Mouse (Mus musculus) myocyte (in vitro differentiated cells): ENCODE data around the gene Spred2. TPM values are rescaled to one million over a fixed set of nuclear protein-coding genes. Genes with fewer than 3 reads are reported as not detected.

Source experiments
- H3K27me3 ChIP-seq: one replicate; pipeline ENCODE4 v1.6.1; 2011; ENCODE audit not compliant: control insufficient read depth, insufficient read depth, insufficient read length
- H3K36me3 ChIP-seq: one replicate; pipeline ENCODE4 v1.6.1; 2011; ENCODE audit not compliant: control insufficient read depth, insufficient read depth
- H3K4me2 ChIP-seq: one replicate; pipeline ENCODE4 v1.6.1; 2011; ENCODE audit warnings: low read depth, control low read depth
- H3K4me3 ChIP-seq: one replicate; pipeline ENCODE4 v1.5.1; 2011; ENCODE audit warnings: mild to moderate bottlenecking, control low read depth, moderate library complexity
- H3K79me2 ChIP-seq: one replicate; pipeline ENCODE4 v1.6.1; 2011; ENCODE audit not compliant: control insufficient read depth, insufficient read depth
- H3ac ChIP-seq: one replicate; pipeline ENCODE4 v1.6.1; 2011; ENCODE audit not compliant: control insufficient read depth, insufficient read length
- CEBPB ChIP-seq: IDR thresholded peaks from 2 replicates; pipeline ENCODE4 v1.6.1; 2011; ENCODE audit warnings: mild to moderate bottlenecking, moderate library complexity; ENCODE audit not compliant: poor library complexity, insufficient read depth, severe bottlenecking
- E2F4 ChIP-seq: IDR thresholded peaks from one replicate; pipeline ENCODE4 v1.6.1; 2011; ENCODE audit warnings: mild to moderate bottlenecking, control low read depth, moderate library complexity; ENCODE audit not compliant: insufficient read depth
- MAX ChIP-seq: IDR thresholded peaks from one replicate; pipeline ENCODE4 v1.6.1; 2011; ENCODE audit warnings: low read depth, mild to moderate bottlenecking, control low read depth
- MYOD1 ChIP-seq, 3 experiments: IDR thresholded peaks; one replicate each; pipeline ENCODE4 v1.6.1; 2011; ENCODE audit warnings: control low read depth in 2 of 3, low read depth in 2 of 3, mild to moderate bottlenecking in 2 of 3, moderate library complexity in 1 of 3; ENCODE audit not compliant: insufficient read length in 2 of 3, control insufficient read depth in 1 of 3
- MYOG ChIP-seq, 3 experiments: IDR thresholded peaks; one replicate each; pipeline ENCODE4 v1.6.1; 2011; ENCODE audit warnings: control low read depth in 2 of 3, low read depth in 2 of 3, mild to moderate bottlenecking in 2 of 3; ENCODE audit not compliant: insufficient read length in 2 of 3, control insufficient read depth in 1 of 3, insufficient read depth in 1 of 3
- POLR2A ChIP-seq: IDR thresholded peaks from one replicate; pipeline ENCODE4 v1.6.1; 2011; ENCODE audit warnings: low read depth, mild to moderate bottlenecking, control low read depth, moderate library complexity; ENCODE audit not compliant: insufficient read length
- POLR2AphosphoS2 ChIP-seq: IDR thresholded peaks from one replicate; pipeline ENCODE4 v1.6.1; 2011; ENCODE audit warnings: low read depth, control low read depth; ENCODE audit not compliant: insufficient read length
- REST ChIP-seq: IDR thresholded peaks from one replicate; pipeline ENCODE4 v1.6.1; 2011; ENCODE audit warnings: mild to moderate bottlenecking, control low read depth, moderate library complexity; ENCODE audit not compliant: insufficient read depth, insufficient read length
- SRF ChIP-seq: IDR thresholded peaks from one replicate; pipeline ENCODE4 v1.6.1; 2011; ENCODE audit warnings: low read depth; ENCODE audit not compliant: control insufficient read depth, insufficient read length
- TCF12 ChIP-seq: IDR thresholded peaks from one replicate; pipeline ENCODE4 v1.6.1; 2011; ENCODE audit warnings: mild to moderate bottlenecking, control low read depth; ENCODE audit not compliant: poor library complexity, insufficient read depth, severe bottlenecking
- TCF3 ChIP-seq: IDR thresholded peaks from one replicate; pipeline ENCODE4 v1.6.1; 2011; ENCODE audit warnings: low read depth, control low read depth; ENCODE audit not compliant: insufficient read length
- USF1 ChIP-seq: IDR thresholded peaks from one replicate; pipeline ENCODE4 v1.6.1; 2011; ENCODE audit warnings: low read depth, mild to moderate bottlenecking, control low read depth, moderate library complexity
- polyA plus RNA-seq: library from polyadenylated mRNA; unstranded; fragments of >200 nt; fragmentation: generic; extraction: Trizol; gene quantifications from one replicate; pipeline ENCODE4 v1.2.1, GENCODE M21; 2012; ENCODE audit warnings: missing spikeins

Gene Spred2
- polyA plus RNA-seq, 1 experiment = 15.7 TPM

DNA sequence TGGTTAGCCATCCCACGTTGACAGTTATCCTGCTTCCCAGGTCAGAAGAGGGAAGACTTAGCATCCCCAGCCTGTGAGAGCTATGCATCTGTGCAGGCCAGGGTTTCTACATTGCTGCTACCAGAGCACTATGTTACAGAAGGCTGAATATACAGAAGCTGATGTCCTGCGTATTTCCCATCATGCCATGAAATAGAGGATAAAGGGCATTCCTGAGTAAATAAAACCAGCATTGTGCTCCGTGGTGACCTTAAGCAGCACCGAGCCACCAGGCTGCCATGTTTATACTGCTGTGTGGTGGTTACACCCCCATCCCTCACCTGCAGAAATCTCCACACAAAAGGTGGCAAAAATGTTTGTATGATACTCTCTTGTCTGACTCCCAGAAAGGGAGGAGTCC is 78.7 kb downstream of the Spred2 start:
- no peaks in the 10 kb centered on the region for H3K27me3 ChIP-seq
- H3K36me3 ChIP-seq = peaks cover 37% of the 10 kb centered on the region
- no peak overlapping the region for H3ac ChIP-seq
- H3K4me3 ChIP-seq = no peak overlapping the region
- TF ChIP-seq SRF (no peak), E2F4 (no peak), REST (no peak), CEBPB (no peak), POLR2AphosphoS2 (no peak), USF1 (no peak), POLR2A (no peak), MYOD1 (IDR thresholded peaks at IDR 0.05; ENCODE audit: control insufficient read depth in 1 of 3, insufficient read length in 2 of 3, low read depth in 2 of 3) (no peak), TCF3 (no peak), MYOG (IDR thresholded peaks at IDR 0.05; ENCODE audit: control insufficient read depth in 1 of 3, insufficient read depth in 1 of 3, insufficient read length in 2 of 3, low read depth in 2 of 3) (no peak), MAX (no peak), TCF12 (no peak)
- peaks cover 11% of the 10 kb centered on the region for H3K79me2 ChIP-seq
- no peak overlapping the region for H3K4me2 ChIP-seq

GRCm38 (mm10) chr11:20007701-20008100 is 83.5 kb downstream of the Spred2 start:
- H3K4me2 ChIP-seq = no peak overlapping the region
- no peak overlapping the region for H3ac ChIP-seq
- TF ChIP-seq USF1 (no peak), TCF12 (no peak), SRF (no peak), POLR2A (no peak), MAX (no peak)
- H3K4me3 ChIP-seq = no peak overlapping the region
- H3K79me2 ChIP-seq = peaks cover 15% of the 10 kb centered on the region
- peaks cover 42% of the 10 kb centered on the region for H3K36me3 ChIP-seq
- no peaks in the 10 kb centered on the region for H3K27me3 ChIP-seq

DNA sequence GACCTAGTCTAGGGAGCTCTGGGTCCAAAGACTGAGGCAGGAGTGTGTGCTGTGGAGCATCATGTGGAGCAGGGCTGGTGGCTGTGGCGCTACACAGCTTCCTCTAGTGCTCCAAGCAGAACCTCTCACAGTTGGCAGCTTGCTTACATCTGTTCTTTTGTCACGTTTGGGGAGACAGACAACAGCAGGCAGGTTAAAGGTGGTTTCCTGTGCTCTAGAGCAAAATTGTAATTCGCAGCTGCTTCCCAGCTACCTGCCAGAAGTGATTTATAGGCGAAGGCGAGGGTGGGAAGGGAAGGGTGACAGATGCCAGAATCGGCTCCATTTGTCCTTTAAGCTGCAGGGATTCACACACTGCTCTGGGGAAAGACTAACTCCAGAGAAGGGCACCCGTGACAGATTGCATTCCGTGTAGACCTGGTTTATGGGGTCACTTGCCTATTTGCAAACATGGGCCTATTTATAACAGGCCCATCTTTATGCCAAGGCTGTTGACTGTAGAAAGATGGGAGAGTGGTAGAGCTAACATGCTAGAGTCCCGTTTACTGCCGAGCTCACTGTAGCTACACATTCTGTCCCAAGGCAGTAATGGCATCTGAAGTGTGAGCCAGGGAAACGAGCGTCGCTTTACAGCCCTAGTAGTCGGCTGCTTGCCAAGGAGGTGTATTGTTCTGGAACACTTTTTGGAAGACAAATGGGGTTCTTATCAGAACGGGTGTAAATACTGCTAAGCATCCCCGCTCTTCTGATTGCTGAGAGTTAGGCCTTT is 87.2 kb downstream of the Spred2 start:
- Histone ChIP-seq H3K79me2 (peaks cover 4% of the 10 kb centered on the region), H3K4me2 (no peak overlapping the region), H3K36me3 (peaks cover 38% of the 10 kb centered on the region), H3ac (no peak overlapping the region), H3K4me3 (no peak overlapping the region), H3K27me3 (no peaks in the 10 kb centered on the region)
- TF ChIP-seq REST (no peak), POLR2AphosphoS2 (no peak), MAX (no peak), TCF12 (no peak), USF1 (no peak), TCF3 (no peak), E2F4 (no peak), MYOG (IDR thresholded peaks at IDR 0.05; ENCODE audit: control insufficient read depth in 1 of 3, insufficient read depth in 1 of 3, insufficient read length in 2 of 3, low read depth in 2 of 3) (no peak), POLR2A (no peak), CEBPB (no peak), MYOD1 (IDR thresholded peaks at IDR 0.05; ENCODE audit: control insufficient read depth in 1 of 3, insufficient read length in 2 of 3, low read depth in 2 of 3) (no peak), SRF (no peak)

- Histone ChIP-seq H3K36me3 (peaks cover 32% of the 10 kb centered on the region), H3K4me2 (no peak overlapping the region), H3ac (no peak overlapping the region), H3K27me3 (no peaks in the 10 kb centered on the region), H3K79me2 (peaks cover 4% of the 10 kb centered on the region), H3K4me3 (no peak overlapping the region)
- TF ChIP-seq REST (no peak), TCF3 (no peak), MYOG (IDR thresholded peaks at IDR 0.05; ENCODE audit: control insufficient read depth in 1 of 3, insufficient read depth in 1 of 3, insufficient read length in 2 of 3, low read depth in 2 of 3) (no peak), MAX (no peak), TCF12 (no peak)
Observed at GRCm38 (mm10) chr11:20013366-20013765, 89.2 kb downstream of the Spred2 start.

DNA sequence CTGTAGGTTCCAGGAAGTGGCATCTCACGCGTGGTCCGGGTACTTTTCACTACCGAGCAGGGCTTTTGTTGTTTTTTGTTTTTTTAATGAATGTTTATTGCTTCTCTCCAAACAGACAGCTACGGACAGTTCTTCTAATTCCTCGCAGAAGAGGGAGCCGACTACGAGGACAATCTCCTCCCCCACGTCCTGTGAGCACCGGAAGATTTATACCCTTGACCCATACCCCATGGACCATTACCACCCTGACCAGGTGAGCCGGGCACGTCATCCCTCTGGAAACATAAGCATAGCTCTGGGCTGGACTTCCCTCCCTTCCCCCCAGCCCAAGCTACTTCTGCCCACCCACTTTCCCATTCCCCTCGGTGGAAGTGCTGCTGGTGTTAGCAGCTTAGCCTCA is 93.8 kb downstream of the Spred2 start:
- Histone ChIP-seq H3K4me2 (no peak overlapping the region), H3K36me3 (peaks cover 50% of the 10 kb centered on the region), H3K79me2 (no peaks in the 10 kb centered on the region), H3K4me3 (no peak overlapping the region), H3K27me3 (no peaks in the 10 kb centered on the region), H3ac (no peak overlapping the region)
- no peak for TF ChIP-seq TCF12
- TF ChIP-seq REST = no peak
- no peak for TF ChIP-seq POLR2AphosphoS2
- no peak for TF ChIP-seq SRF
- TF ChIP-seq MAX = no peak
- TF ChIP-seq CEBPB = no peak
- no peak for TF ChIP-seq USF1
- TF ChIP-seq MYOG (IDR thresholded peaks at IDR 0.05; ENCODE audit: control insufficient read depth in 1 of 3, insufficient read depth in 1 of 3, insufficient read length in 2 of 3, low read depth in 2 of 3) = no peak
